Mouse (Mus musculus) yolk sac, embryonic 10.5 days (tissue): Measurements from ENCODE around the gene Tcp11l2.

ENCODE experiments used
- DNase-seq: peaks from one replicate; pipeline ENCODE4 v3.0.0-alpha.2; 2017; ENCODE audit warnings: low spot score

Gene Tcp11l2

DNA sequence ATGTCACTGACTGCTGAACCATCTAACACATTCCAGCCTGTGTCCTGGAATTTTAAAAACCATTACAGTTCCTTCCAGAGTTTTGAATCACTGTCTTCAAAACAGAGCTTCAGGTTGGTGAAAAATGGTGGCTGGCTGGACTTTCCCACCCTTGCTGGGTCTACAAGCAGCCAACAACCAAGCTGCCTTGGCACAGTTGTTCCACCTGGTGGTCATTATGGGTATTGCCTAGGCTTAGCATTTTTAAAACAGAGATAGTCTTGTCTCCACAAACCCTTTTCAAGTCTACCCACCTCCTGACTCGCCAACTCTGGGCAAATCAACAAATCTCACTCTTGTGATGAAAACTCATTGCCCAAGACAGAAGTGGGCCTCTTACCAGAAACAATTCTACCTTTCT, 17.9 kb upstream of the Tcp11l2 start:
- DNase-seq = peak; percentile 34

DNA sequence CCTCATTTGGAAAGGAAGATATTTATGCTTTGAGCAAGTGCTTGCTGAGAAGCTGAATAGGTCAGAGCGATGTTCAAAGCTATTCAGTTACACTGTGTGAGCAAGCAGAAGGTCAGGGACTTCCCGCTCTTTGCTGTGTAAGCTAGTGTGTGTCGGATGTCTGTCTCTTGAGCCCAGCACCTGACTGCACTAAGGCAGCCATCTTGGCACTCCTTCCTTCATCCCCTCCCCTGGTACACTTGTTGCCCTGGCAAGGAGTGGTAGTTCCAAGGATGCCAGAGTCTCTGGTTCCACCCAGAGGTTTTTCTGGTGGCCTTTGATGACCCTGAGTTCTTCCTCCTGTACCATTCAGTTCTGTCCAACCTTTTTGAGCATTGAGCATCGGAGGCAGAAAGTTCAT, 16.4 kb upstream of the Tcp11l2 start:
- DNase-seq = no peak

DNA sequence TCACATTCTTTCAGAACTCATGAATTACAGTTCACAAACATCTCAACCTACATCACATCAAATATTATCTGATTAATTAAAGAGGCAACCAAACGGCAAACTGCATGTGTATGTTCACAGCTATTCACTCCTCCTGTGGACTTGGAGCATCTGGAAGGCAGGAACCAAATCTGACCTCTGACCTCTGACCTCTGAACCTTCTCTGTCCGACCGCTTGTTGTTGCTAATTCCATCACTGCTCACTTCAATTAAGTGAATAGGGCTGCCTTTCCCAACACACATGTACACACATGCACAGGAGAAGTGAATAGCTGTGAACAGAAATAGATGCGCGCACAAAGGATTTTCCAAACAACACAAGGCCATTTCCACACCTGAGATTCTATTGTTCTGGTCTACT, 14.3 kb upstream of the Tcp11l2 start:
- peak; percentile 15 for DNase-seq

DNA sequence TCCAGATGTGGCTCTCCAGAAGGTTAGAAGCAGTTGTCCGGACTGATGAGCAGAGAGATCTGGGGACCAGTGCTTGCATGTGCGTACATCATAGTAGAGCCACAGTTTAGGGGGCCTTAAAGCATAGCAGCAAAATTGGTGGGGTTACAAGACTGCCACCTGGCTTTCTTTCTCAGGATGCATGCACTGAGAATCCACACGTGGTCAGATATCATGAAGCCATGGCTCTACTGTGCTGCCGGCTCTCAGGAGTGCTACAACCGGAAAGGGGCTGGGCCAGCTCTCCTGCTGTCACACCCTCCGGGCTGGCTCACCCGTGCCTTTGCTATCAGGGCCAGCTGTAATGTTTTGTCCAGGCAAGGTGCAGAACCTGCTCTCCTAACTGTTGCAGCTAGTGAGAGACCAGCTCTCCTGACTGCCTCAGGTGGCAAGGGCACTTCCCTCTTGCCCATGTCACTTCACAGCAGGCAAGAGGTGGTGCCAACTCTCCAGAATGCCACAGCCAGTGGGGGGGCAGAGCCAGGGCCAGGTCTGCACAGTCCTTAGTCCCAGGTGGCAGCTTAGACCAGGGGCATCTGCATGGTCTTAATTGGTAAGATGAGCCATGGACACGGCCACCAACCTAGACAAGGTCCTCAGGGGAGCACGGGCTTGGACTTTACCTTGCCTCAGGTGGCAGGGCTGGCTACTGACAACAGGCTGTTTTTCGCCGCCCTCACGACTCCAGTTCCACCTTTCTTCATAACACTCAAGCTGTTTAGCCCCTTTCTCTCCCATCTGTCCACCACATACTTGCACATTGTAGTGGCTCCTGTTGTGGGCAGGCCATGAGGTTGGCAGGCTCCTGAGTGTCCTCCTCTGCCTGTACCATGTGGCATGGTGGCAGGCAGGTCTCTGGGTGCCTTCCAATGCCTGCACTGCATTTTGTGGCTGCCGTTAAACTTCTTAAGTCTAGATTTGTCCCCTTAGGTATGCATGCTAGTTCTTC, 13.6 kb upstream of the Tcp11l2 start:
- no peak for DNase-seq

DNA sequence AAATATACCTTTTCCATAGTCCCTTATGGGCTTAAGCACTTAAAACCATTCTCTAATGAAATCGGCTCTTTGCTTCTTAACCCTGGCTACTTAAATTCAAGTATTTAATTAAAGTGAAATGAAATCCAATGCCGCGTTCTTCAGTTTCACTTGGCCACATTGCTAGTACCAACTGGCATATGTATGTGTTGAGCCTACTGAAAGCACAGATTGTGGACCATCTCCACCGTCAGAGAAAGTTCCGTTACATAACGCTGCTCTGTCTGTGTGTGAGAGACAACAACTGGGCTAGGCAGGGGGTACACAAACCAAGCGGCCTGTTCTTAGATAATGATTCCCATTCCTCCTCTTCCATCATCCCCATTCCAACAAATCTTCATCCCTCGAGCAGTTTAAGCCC, 12.0 kb upstream of the Tcp11l2 start:
- DNase-seq = no peak

DNA sequence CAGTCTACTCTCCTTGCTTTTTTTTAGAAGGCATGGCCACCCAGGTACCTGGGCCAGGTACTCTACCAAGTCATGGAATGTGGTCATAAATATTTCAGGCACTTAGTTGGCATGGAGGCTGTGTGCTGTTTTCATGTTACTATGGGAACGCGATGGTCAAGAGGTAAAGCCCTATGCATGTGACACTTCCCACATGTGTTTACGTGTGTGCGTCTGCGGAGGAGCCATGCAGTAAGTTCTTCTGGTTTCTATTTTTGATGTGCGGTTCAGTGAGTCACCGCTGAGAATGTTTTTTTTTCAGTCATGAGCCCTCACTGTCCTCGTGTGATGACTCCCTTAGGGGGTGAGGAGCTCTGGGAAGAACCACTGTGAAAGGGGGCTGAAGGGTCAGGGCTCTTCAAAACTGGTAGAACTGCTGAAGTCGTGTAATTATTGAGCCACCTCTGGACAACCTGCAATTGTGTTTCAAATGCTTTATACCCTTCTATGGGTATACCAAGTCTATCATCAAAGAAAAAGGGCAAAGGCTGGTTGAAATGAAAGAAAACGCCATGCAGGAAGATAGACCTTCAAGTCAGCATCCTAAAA, 5.3 kb upstream of the Tcp11l2 start:
- no peak for DNase-seq

DNA sequence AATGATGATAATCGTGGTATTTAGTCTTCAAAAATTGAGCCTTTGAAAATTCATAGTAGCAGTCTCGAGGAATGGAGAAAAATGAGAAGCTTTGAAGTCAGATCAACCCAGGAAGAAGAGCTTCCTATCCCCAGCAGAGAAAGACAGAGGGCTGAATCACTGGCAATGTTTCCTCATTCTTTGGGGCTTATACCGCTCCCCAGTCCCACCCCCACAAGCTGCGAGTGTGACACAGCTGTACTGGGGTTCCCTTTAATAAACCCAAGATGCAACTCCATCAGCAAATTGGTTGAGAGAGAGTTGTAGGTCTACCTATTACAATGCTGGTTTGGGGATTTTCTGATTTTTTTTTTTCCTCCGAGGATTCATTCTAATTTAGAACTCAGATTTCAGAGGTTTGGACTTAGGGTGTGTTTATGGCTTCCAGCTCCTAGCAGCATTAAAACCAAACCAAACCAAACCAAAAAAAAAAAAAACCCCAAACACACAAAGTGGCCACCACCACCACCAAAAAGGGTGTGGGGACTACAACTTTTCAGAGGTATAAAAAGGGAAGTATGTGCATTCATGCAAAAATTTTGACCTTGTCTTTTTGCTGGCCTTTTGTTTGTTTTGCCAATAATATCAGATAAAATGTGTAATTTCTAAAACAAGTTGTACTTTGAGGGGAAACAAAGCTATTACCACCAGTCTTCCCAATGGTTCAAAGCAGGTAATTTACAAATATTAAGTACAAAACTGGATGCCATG, 2.6 kb upstream of the Tcp11l2 start:
- DNase-seq = no peak

DNA sequence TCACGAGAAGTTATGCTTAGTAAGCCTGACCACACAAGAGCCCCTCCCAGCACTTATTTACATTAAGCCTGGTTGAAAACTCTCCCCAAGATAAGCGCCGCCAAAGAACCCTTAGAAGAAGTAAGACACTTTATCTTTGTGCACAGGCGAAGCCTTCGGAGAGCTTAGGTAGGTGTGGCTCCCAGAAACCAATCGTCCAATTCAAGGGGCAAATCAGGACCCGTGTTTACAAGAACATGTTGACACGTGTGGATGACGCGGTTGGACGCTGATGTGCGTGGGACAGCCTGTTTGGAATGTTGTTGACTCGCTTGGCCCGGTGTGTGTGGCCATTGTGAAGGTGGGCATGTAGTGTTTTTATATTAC, 414 bp upstream of the Tcp11l2 start:
- no peak for DNase-seq

DNA sequence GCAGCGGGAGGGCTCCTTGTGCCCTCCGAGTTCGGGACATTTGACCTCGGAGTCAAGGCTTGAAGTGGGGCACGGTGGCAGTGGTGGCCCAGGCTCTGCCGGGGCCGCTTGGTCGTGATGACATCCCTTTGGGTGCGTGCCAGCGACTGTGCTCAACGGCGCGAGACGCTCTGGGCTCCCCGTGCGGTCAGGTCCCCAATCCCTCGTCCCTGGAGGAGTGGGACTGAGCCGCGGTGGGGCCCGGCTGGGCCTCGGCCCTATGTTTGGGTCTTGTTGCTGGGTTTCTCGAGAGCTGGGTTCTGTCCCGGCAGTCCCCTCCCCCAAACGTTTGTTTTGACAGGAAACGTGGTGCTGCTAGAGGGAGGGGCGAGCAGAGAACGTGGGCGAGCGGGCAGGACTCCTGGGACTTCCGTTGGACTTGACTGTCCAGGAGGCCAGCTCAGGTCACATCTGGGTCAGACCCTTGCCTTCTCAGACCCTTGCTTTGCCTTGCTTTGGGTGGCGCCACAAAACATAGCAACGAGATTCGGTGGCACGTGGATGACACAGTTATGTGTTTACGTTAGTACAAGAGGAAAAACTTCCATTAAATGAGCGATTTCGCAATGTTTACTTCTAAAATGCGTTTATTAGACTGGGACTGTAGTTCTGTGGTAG, 773 bp downstream of the Tcp11l2 start:
- peak; percentile 67 for DNase-seq

DNA sequence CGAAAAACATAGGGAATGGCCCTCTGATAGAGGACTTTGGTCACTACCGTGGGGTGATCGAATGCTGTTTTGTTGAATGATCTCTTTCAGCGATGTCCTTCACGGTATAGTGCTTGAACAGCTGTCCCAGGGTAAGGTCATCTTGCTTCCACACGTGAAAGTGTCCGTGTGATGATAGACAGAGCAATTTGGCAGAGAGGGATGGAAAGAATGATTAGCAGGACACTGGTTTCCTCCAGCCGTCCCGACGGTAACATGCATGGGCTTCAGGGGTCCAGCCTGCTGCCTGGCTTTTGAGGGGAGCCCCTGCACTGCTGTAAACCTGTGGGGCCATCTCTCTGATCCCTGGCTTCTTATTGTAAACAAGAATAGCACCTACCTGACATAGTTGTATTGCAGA, 2.3 kb downstream of the Tcp11l2 start:
- no peak for DNase-seq

DNA sequence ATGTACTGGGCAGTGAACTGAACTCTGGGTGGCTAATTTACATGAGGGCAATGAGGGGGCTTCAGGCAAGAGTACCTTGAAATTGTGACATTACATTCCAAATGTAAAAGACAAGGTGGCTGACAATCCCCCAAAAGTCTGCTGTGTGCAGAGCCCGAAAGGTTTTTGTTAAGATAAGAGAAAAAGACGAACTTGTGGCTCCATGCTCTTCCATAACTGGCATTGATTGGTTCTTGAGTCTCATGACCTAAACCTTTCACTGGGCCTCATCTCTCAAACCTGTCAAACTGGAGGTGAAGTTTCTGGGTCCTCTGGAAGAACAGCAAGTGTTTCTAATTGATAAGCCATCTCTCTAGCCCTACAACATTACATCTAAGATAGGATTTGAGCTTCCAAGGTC, 3.1 kb downstream of the Tcp11l2 start:
- no peak for DNase-seq

DNA sequence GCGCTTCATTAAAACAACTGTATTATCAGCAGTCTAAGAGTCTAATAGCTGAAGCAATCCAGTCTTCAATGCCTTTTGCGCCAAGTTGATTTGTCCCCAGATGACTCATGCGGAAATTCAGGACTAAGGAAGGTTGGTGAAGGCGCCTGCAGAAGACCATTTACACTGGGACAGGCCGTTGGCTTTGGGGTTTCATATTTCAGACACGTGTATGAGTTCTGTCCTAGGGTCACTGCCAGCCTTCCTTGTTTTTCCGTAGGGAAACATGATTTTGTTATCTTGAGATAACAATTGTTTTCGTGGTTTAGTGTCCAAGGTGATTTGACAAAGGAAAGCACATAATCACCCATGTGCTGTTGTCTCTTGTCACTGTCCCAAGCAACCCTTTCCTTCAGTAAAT, 4.8 kb downstream of the Tcp11l2 start:
- DNase-seq = no peak

DNA sequence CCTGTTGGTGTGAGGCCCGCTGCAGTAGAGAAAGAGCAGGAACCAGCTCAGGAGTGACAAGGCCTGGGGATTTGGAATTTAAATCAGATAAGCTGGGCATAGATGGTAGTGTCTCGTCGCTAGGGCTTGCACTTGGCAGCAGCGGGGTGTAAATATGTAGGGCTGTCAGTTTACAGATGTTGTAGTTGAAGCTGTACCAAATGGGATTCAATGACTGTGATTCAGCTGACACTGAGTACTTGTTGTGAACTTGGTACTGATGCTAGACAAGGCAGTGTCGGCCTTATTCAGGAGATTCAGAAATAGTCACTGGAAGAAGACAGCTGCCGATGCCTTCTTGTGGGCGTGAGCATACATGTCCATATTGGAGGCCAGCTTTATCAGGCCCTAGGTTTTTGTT, 5.8 kb downstream of the Tcp11l2 start:
- DNase-seq = no peak

DNA sequence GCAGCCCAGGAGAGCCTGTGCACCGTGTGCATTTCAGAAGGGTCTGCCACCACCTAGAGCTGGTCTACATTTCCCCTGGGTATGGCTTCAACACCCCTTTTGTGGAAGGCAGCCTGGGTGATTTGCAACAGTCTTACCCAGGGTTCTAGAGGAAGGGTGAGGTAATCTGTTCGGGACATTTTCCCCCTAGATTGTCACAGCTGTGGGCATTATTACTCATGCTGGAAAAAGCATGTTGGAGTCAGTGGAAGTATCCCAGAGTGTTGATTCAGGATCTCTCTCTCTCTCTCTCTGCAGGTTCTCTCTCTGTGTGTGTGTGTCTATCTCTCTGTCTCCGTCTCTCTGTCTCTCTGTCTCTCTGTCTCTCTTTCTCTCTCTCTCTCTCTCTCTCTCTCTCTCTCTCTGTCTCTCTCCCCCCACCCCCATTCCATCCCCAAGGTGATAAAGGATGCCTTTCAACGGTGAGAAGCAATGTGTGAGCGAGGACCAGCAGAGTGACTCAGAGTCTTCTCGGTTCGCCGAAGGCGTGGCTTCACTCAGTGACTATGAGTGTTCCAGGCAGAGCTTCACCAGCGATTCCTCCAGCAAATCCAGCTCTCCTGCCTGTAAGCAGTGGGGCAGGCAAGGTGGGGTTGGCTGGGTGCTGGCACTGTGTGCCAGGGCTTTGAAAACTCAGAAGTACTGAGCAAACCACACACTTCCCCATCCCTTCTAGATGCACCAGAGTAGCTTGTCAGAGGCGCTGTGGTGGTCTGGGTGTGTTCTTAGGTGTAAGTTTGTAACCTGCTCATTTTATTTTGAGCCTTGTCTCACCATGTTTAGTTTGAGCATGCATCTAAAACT, 8.2 kb downstream of the Tcp11l2 start:
- no peak for DNase-seq

DNA sequence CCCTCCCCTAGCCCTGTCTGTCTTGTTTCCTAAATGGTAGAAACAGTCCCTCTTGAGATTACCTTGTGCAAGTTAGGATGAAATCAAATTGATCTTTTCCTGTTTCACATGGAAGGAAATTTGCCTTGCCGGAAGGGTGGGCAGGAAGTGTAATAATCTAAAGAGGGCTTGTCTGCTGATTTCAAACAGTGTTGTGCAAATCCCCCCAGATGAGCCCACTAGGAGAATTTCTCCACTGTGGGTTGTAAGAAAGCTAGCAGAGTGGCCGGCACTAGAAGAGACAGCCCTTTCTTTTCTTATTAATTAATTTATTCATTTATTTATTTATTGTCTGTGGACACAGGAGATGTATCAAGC, 8.8 kb downstream of the Tcp11l2 start:
- no peak for DNase-seq

DNA sequence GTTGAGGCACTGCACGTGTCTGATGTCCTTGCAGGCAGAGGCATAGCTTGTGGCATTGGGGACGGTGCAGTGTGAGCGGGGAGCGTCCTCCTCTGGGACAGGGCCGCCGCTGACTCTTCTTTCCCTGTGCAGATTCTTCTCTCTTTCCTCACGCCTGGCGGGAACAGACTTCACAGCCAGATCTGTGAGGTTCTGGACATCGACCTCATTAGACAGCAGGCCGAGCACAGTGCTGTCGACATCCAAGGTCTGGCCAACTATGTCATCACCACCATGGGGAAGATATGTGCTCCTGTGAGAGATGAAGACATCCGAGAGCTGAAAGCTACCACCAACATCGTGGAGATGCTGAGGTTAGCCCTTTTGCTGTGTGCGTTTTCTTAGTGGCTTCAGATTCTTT, 14.5 kb downstream of the Tcp11l2 start:
- DNase-seq = no peak

DNA sequence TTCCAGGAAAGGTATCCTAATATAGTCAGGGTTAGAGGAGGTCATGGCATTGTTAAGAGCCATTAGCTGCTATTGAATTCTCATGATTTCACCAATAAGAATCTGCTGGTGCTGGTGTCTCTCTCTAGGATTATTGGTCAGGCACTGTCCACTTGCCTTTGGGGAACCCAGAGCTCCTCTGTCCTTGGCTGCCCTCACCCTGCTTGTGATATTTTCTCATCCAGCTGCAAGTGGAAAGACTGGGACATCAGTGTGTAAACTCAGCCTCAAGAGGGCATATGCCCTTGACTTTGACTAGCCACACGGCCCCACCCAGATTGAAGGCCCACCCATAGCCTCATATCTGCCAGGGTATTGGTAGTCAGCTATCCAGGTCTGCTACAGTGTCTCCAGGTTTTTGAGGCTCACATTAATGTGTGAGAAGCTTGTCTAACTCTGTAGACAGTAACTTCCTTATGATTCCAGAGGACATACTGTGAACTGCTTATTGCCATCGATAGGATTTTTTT, 15.3 kb downstream of the Tcp11l2 start:
- no peak for DNase-seq

DNA sequence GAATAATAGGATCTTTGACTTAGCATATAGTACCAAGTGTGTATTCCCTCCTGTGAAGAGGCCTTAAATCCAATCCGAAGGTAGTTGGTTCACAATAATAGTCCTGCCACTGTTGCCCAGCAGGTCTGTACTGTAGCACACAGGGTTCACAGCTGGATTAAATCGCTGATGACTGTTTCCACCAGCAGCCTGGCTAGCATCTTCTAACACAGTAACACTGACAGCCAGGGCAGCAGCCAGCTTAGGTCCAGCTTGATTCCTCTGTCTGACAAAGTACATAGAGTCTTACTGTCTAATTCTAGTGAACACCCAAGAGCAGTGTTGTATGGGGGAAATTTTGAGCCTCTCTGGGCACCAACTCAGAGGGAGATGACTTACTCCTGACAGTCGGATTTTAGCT, 16.3 kb downstream of the Tcp11l2 start:
- no peak for DNase-seq

DNA sequence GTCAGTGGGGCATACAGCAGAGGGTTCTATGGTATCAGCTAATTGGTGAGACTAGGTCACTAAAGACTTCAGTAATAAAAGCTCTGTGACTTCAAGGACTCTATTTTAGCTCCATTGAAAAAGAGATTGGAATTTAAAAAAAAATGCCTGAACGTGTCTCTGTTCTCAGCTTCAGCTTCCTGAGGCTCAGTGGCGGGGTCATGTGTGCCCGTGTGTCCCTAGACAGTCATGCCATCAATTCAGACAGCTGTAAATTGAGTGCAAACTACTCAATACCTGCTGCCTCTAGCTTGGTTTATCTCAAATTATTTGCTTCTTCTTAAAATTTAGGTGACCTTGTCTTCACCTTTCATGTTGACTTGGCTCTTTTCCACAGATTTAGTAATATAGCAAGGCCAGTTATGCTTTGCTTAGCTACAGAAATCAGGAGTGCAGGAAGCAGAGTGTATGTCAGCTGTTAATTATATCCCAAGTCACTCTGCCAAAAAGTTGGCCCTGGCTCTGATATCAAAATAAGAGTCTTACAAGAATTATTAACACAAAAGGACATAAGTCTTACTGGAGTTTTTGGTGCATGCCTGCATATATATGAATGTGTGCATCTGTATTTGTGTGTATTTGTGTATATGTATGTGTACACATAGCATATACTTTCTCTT, 20.8 kb downstream of the Tcp11l2 start:
- DNase-seq = no peak

DNA sequence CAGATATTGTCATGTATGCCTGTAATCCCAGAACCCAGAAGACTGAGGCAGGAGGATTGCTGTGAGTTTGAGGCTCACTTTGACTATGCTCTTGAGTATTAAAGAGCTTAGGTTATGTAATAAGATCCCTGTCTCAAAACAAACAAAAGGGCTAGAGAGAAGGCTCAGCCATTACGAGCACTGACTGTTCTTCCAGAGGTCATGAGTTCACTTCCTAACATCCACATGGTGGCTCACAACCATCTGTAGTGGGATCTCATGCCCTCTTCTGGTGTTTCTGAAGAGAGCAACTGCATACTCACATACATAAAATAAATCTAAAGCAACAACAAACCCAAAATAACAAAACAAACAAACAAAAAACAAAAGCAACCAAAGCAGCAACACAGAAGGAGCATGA, 21.7 kb downstream of the Tcp11l2 start:
- no peak for DNase-seq

DNA sequence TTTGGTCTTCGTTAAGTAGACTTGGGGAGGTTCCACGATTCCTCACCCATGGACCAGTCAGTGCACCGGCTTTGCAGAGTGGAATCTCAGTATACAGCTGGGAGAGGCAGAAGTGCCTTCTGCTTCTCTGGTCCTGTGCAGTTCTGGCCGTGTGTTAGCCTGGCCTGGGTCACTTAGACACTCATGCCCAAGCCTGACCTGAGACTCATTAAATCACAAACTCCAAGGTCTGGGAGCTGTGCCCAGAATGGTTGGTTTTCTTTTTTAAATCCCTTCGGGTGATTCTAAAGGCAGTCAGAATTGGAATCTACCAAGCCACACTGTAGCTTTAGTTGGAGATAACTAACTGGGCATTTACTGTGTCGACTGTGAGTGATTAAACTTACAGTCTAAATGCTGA, 23.7 kb downstream of the Tcp11l2 start:
- DNase-seq = no peak
